Mouse (Mus musculus): ENCODE measurements around the gene Cbln3. TPM values are rescaled to one million over a fixed set of nuclear protein-coding genes. Genes with fewer than 3 reads are reported as not detected.

Gene Cbln3
- polyA plus RNA-seq, 1 experiment, result 0.28 TPM

DNA sequence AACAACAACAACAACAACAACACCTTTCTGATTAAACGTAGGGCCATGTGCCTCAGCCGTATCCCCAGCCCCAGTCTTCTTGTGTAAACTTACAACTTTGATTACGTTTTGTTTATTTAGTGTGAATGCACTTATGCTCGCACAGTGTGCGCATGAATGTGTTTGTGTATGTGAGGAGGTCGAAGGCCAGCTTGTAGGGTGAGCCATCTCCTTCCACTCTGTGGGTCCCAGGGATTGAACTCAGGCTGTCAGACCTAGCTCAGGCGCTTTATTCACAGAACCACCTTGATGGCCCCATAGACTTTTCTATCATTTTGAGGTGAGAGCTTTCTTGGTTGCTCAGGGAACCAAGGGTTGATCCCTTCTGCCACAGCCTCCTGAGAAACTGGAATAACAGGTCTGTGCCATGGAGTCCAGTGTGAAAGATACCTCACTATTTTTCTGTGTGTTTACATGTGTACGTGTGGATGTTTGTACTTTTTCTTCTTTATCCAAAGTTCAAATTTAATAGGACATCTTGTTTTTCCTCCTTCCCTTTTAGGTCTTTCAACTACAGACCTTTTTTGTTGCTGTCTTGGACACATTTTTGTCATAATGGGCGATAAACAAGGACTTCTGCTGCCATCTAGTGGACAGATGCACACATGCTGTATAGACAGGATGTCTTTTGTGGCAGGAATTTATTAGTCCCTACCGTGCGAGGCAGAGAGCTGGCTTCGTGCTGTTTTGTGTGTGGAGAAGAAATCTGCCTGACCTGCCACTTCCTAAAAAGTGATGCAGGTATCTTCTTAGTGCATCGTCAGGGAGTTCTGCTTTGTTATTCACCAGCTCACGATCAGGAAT lies 34.3 kb upstream of the Cbln3 start:
- no peaks in the 10 kb centered on the region for H3K79me2 ChIP-seq (ENCODE audit: control insufficient read depth, insufficient read depth)
- no peak overlapping the region for H3ac ChIP-seq (ENCODE audit: control insufficient read depth, insufficient read length)
- peak overlapping the region; percentile 41 for H3K4me2 ChIP-seq (ENCODE audit: low read depth)
- no peaks in the 10 kb centered on the region for H3K36me3 ChIP-seq (ENCODE audit: control insufficient read depth, insufficient read depth)
- no peak overlapping the region for H3K4me3 ChIP-seq
- H3K27me3 ChIP-seq (ENCODE audit: control insufficient read depth, insufficient read depth, insufficient read length), result no peaks in the 10 kb centered on the region
- TF ChIP-seq TCF12 (IDR thresholded peaks at IDR 0.05; ENCODE audit: insufficient read depth, poor library complexity, severe bottlenecking) (no peak), POLR2A (IDR thresholded peaks at IDR 0.05; ENCODE audit: insufficient read length, low read depth) (no peak), REST (IDR thresholded peaks at IDR 0.05; ENCODE audit: insufficient read depth, insufficient read length) (no peak), POLR2AphosphoS2 (IDR thresholded peaks at IDR 0.05; ENCODE audit: insufficient read length, low read depth) (no peak), CEBPB (IDR thresholded peaks at IDR 0.05; ENCODE audit: insufficient read depth, poor library complexity, severe bottlenecking) (no peak), MAX (IDR thresholded peaks at IDR 0.05; ENCODE audit: low read depth) (no peak), SRF (IDR thresholded peaks at IDR 0.05; ENCODE audit: control insufficient read depth, insufficient read length, low read depth) (no peak), MYOD1 (IDR thresholded peaks at IDR 0.05; ENCODE audit: control insufficient read depth in 1 of 3, insufficient read length in 2 of 3, low read depth in 2 of 3) (no peak), TCF3 (IDR thresholded peaks at IDR 0.05; ENCODE audit: insufficient read length, low read depth) (no peak), MYOG (IDR thresholded peaks at IDR 0.05; ENCODE audit: control insufficient read depth in 1 of 3, insufficient read depth in 1 of 3, insufficient read length in 2 of 3, low read depth in 2 of 3) (no peak), E2F4 (IDR thresholded peaks at IDR 0.05; ENCODE audit: insufficient read depth) (no peak), USF1 (IDR thresholded peaks at IDR 0.05; ENCODE audit: low read depth) (no peak)

DNA sequence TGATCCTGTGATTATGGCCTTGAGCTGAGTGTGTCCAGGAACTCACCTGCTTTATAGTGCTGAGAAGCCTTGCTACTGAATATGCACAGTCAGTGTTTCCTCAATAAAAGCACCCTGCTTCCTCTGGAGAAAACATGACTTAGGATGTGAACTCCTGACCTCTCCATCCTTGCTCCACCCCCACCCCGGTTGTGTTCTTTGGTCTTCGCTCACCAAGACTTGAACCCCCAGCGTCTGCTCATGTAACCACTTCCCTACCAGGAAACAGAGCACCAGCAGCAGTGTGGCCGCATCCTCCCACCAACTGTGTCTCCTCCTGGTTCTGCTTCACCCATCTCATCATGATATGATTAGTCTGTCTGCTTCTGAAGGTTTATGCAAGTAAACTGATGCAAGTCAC lies 29.2 kb upstream of the Cbln3 start:
- Histone ChIP-seq H3K4me2 (ENCODE audit: low read depth) (no peak overlapping the region), H3K79me2 (ENCODE audit: control insufficient read depth, insufficient read depth) (no peaks in the 10 kb centered on the region), H3ac (ENCODE audit: control insufficient read depth, insufficient read length) (no peak overlapping the region), H3K36me3 (ENCODE audit: control insufficient read depth, insufficient read depth) (no peaks in the 10 kb centered on the region), H3K4me3 (no peak overlapping the region), H3K27me3 (ENCODE audit: control insufficient read depth, insufficient read depth, insufficient read length) (peaks cover 6% of the 10 kb centered on the region)
- no peak for TF ChIP-seq TCF3 (IDR thresholded peaks at IDR 0.05; ENCODE audit: insufficient read length, low read depth)
- no peak for TF ChIP-seq E2F4 (IDR thresholded peaks at IDR 0.05; ENCODE audit: insufficient read depth)
- no peak for TF ChIP-seq MYOD1 (IDR thresholded peaks at IDR 0.05; ENCODE audit: control insufficient read depth in 1 of 3, insufficient read length in 2 of 3, low read depth in 2 of 3)
- TF ChIP-seq REST (IDR thresholded peaks at IDR 0.05; ENCODE audit: insufficient read depth, insufficient read length), result no peak
- no peak for TF ChIP-seq TCF12 (IDR thresholded peaks at IDR 0.05; ENCODE audit: insufficient read depth, poor library complexity, severe bottlenecking)
- TF ChIP-seq POLR2A (IDR thresholded peaks at IDR 0.05; ENCODE audit: insufficient read length, low read depth), result no peak
- no peak for TF ChIP-seq USF1 (IDR thresholded peaks at IDR 0.05; ENCODE audit: low read depth)
- TF ChIP-seq CEBPB (IDR thresholded peaks at IDR 0.05; ENCODE audit: insufficient read depth, poor library complexity, severe bottlenecking), result no peak
- TF ChIP-seq POLR2AphosphoS2 (IDR thresholded peaks at IDR 0.05; ENCODE audit: insufficient read length, low read depth), result no peak

DNA sequence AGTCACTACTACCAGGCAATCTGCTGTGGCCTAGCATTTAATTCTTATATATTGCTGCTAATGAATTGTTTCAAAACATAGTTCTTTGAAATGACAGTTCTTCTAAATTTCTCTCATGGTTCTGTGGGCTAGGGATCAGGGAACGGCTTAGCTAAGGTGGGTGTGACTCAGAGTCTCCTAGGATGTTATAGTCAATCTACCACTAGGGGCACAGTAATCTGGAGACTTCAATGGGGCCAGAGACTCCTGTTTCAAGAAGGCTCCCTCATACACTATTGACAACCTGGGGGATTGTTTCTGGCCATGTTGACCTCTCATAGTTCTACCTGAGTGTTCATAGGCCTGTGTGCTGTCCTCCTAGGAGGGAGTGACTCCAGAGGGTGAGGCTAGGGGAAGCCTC lies 21.3 kb upstream of the Cbln3 start:
- Histone ChIP-seq H3K4me3 (no peak overlapping the region), H3K27me3 (ENCODE audit: control insufficient read depth, insufficient read depth, insufficient read length) (peaks cover 17% of the 10 kb centered on the region), H3K79me2 (ENCODE audit: control insufficient read depth, insufficient read depth) (no peaks in the 10 kb centered on the region), H3K36me3 (ENCODE audit: control insufficient read depth, insufficient read depth) (no peaks in the 10 kb centered on the region), H3K4me2 (ENCODE audit: low read depth) (no peak overlapping the region), H3ac (ENCODE audit: control insufficient read depth, insufficient read length) (no peak overlapping the region)
- TF ChIP-seq SRF (IDR thresholded peaks at IDR 0.05; ENCODE audit: control insufficient read depth, insufficient read length, low read depth), result no peak
- no peak for TF ChIP-seq MAX (IDR thresholded peaks at IDR 0.05; ENCODE audit: low read depth)
- no peak for TF ChIP-seq E2F4 (IDR thresholded peaks at IDR 0.05; ENCODE audit: insufficient read depth)

DNA sequence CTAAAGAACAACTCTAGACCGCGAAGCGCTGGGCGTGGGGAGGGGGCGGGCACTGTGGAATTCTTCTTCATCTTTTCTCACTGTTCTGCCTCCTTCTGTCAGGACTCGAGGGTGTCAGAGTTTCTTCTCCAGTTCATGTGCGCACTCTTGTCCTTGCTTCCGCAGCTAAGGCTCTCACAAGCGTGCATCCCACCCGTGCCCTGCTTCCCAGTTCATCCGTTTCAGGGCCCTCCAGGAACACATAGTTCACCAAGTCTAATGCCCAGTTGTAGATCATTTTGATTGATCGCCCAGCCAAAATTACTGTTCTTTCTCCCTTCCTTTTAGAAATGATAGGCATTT lies 16.2 kb upstream of the Cbln3 start:
- TF ChIP-seq MYOG (IDR thresholded peaks at IDR 0.05; ENCODE audit: control insufficient read depth in 1 of 3, insufficient read depth in 1 of 3, insufficient read length in 2 of 3, low read depth in 2 of 3) (no peak), TCF12 (IDR thresholded peaks at IDR 0.05; ENCODE audit: insufficient read depth, poor library complexity, severe bottlenecking) (no peak), MAX (IDR thresholded peaks at IDR 0.05; ENCODE audit: low read depth) (no peak), SRF (IDR thresholded peaks at IDR 0.05; ENCODE audit: control insufficient read depth, insufficient read length, low read depth) (no peak), POLR2A (IDR thresholded peaks at IDR 0.05; ENCODE audit: insufficient read length, low read depth) (no peak), E2F4 (IDR thresholded peaks at IDR 0.05; ENCODE audit: insufficient read depth) (no peak), REST (IDR thresholded peaks at IDR 0.05; ENCODE audit: insufficient read depth, insufficient read length) (no peak), CEBPB (IDR thresholded peaks at IDR 0.05; ENCODE audit: insufficient read depth, poor library complexity, severe bottlenecking) (no peak), POLR2AphosphoS2 (IDR thresholded peaks at IDR 0.05; ENCODE audit: insufficient read length, low read depth) (no peak)
- Histone ChIP-seq H3K36me3 (ENCODE audit: control insufficient read depth, insufficient read depth) (peaks cover 15% of the 10 kb centered on the region), H3K79me2 (ENCODE audit: control insufficient read depth, insufficient read depth) (no peaks in the 10 kb centered on the region), H3K4me2 (ENCODE audit: low read depth) (peak overlapping the region; percentile 42), H3ac (ENCODE audit: control insufficient read depth, insufficient read length) (no peak overlapping the region), H3K4me3 (no peak overlapping the region), H3K27me3 (ENCODE audit: control insufficient read depth, insufficient read depth, insufficient read length) (no peaks in the 10 kb centered on the region)
